Mouse (Mus musculus): ENCODE data around the gene Dip2a.

DNA sequence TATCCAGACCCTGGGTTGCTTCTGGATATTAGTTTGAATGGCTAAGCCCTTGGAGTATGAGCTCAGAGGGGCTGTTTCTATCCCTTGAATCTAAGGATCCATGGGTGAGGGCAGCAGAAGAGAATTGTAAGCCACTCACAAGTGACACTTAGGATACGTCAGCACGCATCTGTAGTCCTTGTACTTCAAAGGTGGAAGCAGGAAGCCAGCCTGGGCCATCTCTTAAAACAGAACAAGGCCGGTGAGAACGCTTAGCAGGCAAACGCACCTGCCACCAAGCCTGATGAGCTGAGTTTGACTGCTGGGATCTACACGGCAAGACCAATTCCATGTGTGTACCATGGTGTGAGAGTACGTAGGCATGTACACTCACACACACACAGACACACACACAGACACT is 87.9 kb downstream of the Dip2a start:
- TF ChIP-seq EP300 (IDR thresholded peaks at IDR 0.05) (no peak), CTCF (IDR thresholded peaks at IDR 0.05) (no peak)

Data from lung, postnatal 0 days (tissue).